Mouse (Mus musculus): ENCODE results near the gene Eln. TPM values are rescaled to one million over a fixed set of nuclear protein-coding genes. Genes with fewer than 3 reads are reported as not detected.

The Eln gene
- total RNA-seq, 2 experiments from 2014 or later: 17.6 to 31.6 TPM

DNA sequence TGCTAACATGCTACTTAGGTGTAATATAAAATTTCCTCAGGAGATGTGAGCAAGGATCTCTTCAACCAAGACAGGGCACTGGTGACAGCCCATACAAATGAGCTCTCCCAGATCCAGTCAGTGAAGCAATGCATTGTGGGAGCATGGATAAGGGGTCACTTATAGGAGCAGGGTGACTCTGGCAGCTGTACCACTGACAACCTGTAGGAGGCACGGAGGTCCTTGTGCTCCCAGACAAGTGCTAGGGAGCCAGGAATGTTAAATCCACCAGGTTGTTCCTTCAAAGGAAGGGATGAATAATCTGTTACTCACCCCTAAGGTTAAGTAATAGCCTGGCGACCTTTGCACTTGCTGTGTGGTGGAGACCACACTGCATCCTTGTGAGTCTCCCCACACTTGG, 52.0 kb downstream of the Eln start:
- intact Hi-C loops (cut with DNase I): no loop called here
- no peak for DNase-seq
- Histone ChIP-seq H3K4me3 (no peak overlapping the region), H3K27ac (no peak overlapping the region)
- no peak for TF ChIP-seq CTCF (IDR thresholded peaks at IDR 0.05)

DNA sequence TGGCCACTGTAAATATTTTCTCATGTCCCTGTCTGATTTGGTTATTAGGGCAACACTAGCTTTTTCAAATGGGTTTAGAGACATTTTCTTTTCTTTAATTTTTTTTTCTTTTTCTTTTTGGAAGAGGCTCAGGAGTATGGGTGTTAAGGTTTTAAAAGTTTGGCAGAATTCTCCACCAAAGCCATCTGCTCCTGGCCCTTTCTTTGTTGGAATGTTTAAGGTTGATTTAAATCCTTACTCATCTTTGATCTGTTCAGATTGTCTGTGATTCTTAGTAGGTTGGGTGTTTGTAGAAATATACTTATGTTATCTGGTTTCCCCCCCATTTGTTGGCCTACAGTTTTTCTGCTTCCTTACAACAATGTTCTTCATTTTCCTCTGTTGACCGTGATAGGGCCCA, 54.4 kb downstream of the Eln start:
- Histone ChIP-seq H3K4me3 (no peak overlapping the region), H3K27ac (no peak overlapping the region)
- intact Hi-C loops (cut with DNase I): no loop called here
- TF ChIP-seq CTCF (IDR thresholded peaks at IDR 0.05): no peak
- DNase-seq: no peak

DNA sequence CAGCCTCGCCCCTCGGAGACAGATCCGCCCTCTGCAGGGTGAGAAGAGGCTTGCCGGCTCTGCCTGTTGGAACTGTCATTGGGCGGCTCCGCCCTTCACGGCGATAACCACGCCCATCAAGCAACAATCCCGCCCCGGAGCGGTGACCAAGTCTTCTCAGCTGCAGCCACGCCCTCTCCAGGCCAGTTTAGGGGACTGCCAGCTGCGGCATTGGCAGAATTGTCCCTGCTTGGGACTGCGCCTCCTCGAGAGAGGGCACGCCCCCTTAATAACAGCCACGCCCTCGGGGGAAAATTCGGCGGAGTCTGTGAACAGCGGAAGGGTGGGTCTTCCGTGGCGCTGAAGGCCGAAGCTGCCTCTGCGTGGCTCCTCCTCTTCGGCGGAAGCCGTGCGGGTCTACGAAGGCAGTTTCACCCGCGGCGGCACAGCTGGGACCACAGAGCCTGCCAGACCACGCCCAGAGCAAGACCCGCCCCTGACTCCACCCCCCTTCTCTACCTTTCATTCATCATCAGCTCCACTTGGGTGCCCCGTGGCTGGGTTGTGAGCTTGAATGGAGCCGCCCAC, 58.3 kb downstream of the Eln start:
- Histone ChIP-seq H3K27ac (peak overlapping the region; percentile 85), H3K4me3 (peak overlapping the region; percentile 87)
- intact Hi-C loops (cut with DNase I): loop anchor here (5.0 kb wide), 2 partner anchors 52 to 106 kb away; partner anchors contain the start of genes Eif4h and Rfc2
- TF ChIP-seq CTCF (IDR thresholded peaks at IDR 0.05): peak; percentile 57
- peak; percentile 99 for DNase-seq

DNA sequence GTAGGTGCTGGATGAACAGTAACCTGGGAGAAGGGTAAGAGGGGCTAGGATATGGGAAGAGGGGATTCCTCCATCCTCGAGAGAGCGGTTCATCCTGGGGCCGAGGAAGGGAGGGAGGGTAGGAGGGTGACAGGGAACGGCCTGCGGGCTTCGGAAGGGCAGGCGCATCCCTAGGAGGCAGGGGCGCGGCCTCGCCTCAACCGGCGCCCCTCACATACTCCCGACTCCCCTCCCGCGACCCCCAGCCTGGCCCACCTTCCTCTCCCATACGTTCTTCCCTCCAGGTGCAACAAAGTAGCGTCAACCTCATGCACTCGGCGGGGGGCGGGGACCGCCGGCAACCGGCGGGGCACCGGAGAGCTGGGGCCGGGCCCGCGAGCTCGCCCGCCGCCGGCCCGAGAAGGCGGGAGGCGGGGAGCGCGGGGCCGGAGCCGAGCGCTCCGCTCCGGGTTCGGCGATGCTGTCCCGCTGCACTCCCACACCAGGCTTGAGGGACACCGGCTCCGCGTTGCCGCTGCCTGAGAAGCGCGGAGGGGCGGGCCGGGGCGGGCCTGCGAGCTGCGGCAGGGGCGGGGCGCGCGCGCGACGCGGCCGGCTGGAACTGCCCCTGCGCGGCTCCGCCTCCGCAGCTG, 58.9 kb downstream of the Eln start, which contains the start of gene Limk1:
Limk1 (minus strand) TSS at position 513 of the 632 bp plus-strand sequence.
- Histone ChIP-seq H3K4me3 (peak within 1 kb of the TSS; percentile 87), H3K27ac (peak within 1 kb of the TSS; percentile 85)
- DNase-seq: no peak
- no peak for TF ChIP-seq CTCF (IDR thresholded peaks at IDR 0.05)
- intact Hi-C loops (cut with DNase I): loop anchor here (5.0 kb wide), 2 partner anchors 51 to 106 kb away; partner anchors contain the start of genes Eif4h and Rfc2

DNA sequence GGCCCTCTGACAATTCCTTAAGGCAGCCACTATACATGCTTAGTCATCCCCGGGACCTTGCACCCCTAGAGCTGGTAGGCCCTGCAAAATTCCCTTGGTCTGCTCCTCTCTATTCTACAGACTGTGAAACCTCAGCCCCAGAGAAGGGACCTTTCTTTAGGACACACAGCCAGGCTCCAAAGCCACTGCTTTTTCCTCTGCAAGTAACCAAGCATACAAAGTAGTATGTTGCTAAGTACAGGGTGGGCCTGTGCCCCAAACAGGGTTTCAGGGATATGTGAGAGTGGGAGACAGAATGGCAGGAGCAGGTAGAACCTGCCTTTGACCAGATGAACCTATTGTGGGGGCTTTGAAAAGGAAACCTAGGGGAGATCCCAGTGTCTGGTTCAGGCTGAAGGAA, 59.9 kb downstream of the Eln start:
- no peak for DNase-seq
- Histone ChIP-seq H3K4me3 (peak overlapping the region; percentile 87; the same call in 1 of the 2 replicates), H3K27ac (no peak overlapping the region)
- no peak for TF ChIP-seq CTCF (IDR thresholded peaks at IDR 0.05)
- intact Hi-C loops (cut with DNase I): loop anchor here (5.0 kb wide), 2 partner anchors 50 to 105 kb away; partner anchors contain the start of genes Eif4h and Rfc2

DNA sequence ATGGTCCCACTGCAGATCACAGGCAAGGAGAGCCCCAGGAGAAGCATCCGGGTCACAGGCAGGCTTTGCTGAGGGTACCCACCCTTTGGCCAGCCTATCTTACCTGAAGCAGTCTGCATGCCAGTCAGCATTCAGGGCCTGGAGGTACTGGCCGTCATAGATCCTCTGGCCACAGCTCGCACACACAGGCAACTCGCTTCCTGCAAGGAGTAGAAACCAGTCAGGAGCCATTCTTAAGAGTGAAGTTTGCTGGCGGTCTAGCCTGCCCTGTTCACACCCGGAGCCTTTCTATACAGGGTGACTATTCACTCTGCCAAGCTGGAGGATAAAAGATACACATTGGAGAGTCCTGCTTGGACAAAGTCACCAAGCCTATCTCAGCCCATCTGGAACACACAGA, 60.6 kb downstream of the Eln start:
- intact Hi-C loops (cut with DNase I): loop anchor here (5.0 kb wide), 2 partner anchors 49 to 104 kb away; partner anchors contain the start of genes Eif4h and Rfc2
- H3K27ac ChIP-seq: no peak overlapping the region
- TF ChIP-seq CTCF (IDR thresholded peaks at IDR 0.05): no peak
- DNase-seq: no peak
- no peak overlapping the region for H3K4me3 ChIP-seq

DNA sequence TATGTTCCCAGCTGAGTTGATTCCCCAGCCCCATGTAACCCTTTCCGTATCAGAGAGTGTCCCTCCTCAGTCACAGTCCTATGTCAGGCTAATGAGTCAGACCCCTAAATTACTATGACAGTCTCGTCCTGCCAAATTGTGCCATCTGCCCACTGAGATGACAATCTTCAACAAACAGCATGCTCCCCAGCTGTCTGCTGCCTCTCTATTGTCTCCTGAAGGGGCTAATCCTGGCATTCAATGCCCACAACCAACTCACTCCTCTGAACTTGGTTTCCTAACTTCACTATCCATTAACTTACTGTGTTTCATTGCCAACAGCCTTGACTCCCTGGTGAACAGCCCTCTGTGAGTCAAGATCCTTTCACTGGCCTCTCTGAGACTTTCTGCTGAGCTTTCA, 62.7 kb downstream of the Eln start:
- DNase-seq: no peak
- H3K4me3 ChIP-seq: no peak overlapping the region
- H3K27ac ChIP-seq: no peak overlapping the region
- intact Hi-C loops (cut with DNase I): no loop called here
- no peak for TF ChIP-seq CTCF (IDR thresholded peaks at IDR 0.05)

DNA sequence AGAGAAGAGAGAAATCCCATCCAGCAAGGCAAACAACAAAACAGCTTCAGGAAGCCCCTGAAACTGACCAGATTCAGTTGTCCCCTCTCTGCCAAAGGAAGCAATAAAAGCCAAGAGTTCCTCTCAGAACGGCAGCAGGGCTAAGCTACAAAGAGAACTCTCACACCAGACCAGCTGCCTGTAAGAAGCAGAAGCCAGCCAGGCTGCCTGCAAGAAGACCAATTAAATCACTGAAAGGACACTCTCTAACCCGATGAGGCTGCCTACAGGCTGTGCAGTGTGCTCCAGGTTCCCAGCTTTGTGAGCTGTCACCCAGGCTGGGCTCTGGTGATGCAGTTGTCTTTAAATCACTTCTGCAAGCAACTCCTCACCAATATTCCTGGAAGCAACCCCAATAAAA, 63.3 kb downstream of the Eln start:
- H3K4me3 ChIP-seq: no peak overlapping the region
- intact Hi-C loops (cut with DNase I): no loop called here
- H3K27ac ChIP-seq: no peak overlapping the region
- no peak for TF ChIP-seq CTCF (IDR thresholded peaks at IDR 0.05)
- no peak for DNase-seq

DNA sequence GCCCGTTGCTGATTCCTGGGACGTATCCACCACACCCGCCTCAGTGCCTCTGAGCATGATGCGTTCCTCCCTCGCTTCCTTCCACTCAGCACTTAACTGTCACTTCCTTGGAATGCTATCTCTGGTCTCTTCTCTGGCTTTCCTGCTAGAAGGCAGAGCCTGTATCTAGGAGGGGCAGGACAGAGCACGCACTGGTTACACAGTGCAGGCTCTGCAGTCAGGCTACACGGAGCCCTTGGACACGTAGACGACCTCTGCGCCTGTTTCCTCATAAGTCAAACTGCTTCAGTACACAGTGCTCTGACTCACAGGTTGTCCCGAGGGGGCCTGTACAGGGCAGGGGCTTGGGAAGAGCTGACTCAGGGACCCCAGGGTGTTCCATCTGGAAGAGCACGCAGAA, 66.9 kb downstream of the Eln start:
- Histone ChIP-seq H3K27ac (peak overlapping the region; percentile 73), H3K4me3 (no peak overlapping the region)
- no peak for TF ChIP-seq CTCF (IDR thresholded peaks at IDR 0.05)
- DNase-seq: peak; percentile 46
- intact Hi-C loops (cut with DNase I): no loop called here

DNA sequence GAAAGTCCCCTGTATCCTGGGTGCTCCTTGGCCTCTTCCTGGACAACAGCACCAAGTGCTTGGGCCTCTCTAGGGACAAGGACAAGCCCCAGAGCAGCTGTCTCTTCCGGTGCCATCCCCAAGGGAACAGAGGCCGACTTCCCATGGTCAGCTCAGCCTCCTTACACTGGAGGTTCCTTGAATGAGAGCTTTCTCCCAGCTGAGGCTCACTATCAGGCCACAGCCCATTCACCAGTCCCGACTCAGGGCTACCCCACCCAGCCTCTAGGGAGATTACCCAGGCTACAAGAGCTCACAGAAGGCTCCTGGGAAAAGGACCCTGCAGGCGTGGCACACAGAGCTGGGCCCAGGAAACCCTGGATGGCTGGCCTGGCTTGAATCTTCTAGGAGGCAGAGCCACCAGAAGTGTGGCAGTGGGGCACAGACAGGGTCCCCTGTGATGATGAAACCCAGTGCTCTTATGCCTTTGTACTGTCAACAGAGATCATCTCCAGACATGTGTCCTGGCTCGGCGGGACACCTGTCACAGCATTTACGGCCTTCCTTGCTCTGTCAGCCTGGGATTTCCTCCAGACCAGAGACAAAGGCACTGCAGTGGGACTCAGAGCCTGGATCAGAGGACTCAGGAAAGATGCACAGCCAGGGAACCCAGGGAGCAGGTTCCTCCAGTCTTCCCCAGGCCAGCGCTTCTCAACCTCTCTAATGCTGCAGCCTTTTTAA, 68.1 kb downstream of the Eln start:
- TF ChIP-seq CTCF (IDR thresholded peaks at IDR 0.05): no peak
- Histone ChIP-seq H3K27ac (peak overlapping the region; percentile 73), H3K4me3 (peak overlapping the region; percentile 69; the same call in 1 of the 2 replicates)
- intact Hi-C loops (cut with DNase I): no loop called here
- peak; percentile 43 for DNase-seq

DNA sequence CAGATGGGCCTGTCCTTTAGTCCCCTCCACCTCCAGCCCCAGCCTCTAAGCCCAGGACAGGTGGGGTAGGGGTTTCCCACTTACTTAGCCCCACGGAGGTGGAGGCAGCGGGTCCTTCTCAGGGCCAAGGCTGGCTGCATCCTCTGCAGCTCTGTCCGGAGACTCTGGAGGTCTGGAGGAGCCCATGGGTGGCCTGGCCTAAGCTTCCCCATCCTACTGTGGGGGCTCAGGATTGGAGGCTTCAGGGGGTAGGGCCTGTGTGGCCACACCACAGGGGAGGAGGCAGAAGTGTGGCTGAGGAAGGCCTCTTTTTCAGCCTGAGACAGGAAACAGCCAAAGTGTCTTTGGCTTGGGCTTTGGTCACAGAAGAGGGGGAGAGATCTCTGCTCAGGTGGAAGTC, 69.1 kb downstream of the Eln start:
- Histone ChIP-seq H3K27ac (peak overlapping the region; percentile 73), H3K4me3 (peak overlapping the region; percentile 69)
- DNase-seq: peak; percentile 66
- TF ChIP-seq CTCF (IDR thresholded peaks at IDR 0.05): no peak
- intact Hi-C loops (cut with DNase I): no loop called here

DNA sequence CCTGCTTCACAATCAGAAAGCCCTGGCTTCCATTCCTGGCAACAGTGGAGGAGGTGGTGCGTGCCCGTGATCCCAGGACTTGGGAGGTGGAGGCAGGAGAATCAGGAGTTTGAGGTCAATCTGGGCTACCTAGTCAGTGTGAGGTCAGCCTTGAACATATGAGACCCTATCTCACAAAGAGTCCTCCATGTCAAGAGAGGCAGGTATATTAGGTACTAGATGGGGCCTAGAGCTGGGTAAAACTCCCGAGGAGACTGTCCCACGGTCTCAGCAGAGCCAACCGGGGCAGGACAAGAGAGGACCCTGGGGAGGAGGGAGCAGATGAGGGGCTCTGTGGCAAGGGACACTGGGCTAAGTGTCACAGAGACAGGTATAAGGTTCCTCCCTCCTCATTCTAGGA, 69.6 kb downstream of the Eln start:
- peak overlapping the region; percentile 73 for H3K27ac ChIP-seq
- H3K4me3 ChIP-seq: peak overlapping the region; percentile 69
- no peak for DNase-seq
- intact Hi-C loops (cut with DNase I): no loop called here
- TF ChIP-seq CTCF (IDR thresholded peaks at IDR 0.05): no peak
